Mouse (Mus musculus) ES-E14 (cell line): ENCODE measurements around the gene Gabbr2.

ENCODE experiments used
- CHD2 ChIP-seq: IDR thresholded peaks from 2 replicates; pipeline ENCODE4 v1.6.1; 2014; ENCODE audit warnings: mild to moderate bottlenecking, low read depth, low read length, inconsistent platforms
- HCFC1 ChIP-seq: IDR thresholded peaks from 2 replicates; pipeline ENCODE4 v1.6.1; 2012; ENCODE audit warnings: low read length, inconsistent platforms, borderline replicate concordance; ENCODE audit not compliant: insufficient read depth
- MAFK ChIP-seq: IDR thresholded peaks from 2 replicates; pipeline ENCODE4 v1.6.1; 2014; ENCODE audit warnings: mild to moderate bottlenecking, low read depth, low read length, inconsistent platforms; ENCODE audit not compliant: insufficient read depth
- ZC3H11A ChIP-seq: IDR thresholded peaks from 2 replicates; pipeline ENCODE4 v1.6.1; 2012; ENCODE audit warnings: low read depth, mild to moderate bottlenecking, inconsistent platforms, low read length, borderline replicate concordance

DNA sequence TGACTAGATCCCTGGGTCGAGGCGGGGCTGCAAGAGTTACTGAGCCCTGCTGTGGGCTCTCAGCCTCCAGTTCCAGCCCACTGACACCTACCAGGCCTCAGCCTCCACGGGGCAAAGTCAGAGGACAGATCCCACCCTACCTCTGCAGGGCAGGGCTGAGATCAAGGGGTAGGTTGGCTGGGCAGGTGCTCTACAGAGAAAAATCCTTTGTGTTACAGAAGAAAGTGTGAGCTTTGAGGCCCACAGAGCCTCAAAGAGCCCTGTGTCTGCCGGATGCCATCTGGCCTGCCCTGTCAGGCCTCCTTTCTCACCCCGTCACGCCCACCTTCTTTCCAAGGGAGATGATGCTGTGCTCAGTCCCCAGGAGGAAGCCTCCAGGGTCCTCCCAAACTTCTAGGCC lies 131.1 kb downstream of the Gabbr2 start:
- TF ChIP-seq HCFC1 (no peak), CHD2 (no peak), ZC3H11A (no peak), MAFK (no peak)
